Comparison of ENCODE assay signal across 8 mouse cellular contexts in genomic region chr3:116594728-116595602, GRCm38 (mm10). TPM values are rescaled to one million over a fixed set of nuclear protein-coding genes. Genes with fewer than 3 reads are reported as not detected.
DNase-seq lines count a peak whose midpoint lies in the region; ATAC-seq and TF ChIP-seq lines count a peak whose summit lies in the region.

Sass6 (plus strand) TSS chr3:116594982.

- DNase-seq in 416B (ENCODE audit: low read depth), result peak; percentile 96
- DNase-seq in heart, adult 8-10 months (ENCODE audit: low spot score), result peak; percentile 99
- peak; percentile 98 for DNase-seq in kidney, adult 9 months
- peak; percentile 100 for DNase-seq in limb, embryonic 14.5 days (ENCODE audit: low spot score)
- peak; percentile 99 for DNase-seq in midbrain, postnatal 0 days (ENCODE audit: low spot score)
- DNase-seq in spleen, postnatal 14 days (ENCODE audit: low spot score in 2 of 2), result peak; percentile 96 to 97

- peak; percentile 59 for TF ChIP-seq POLR2A in bone marrow, adult 2 months (IDR thresholded peaks at IDR 0.05; ENCODE audit: borderline replicate concordance, control insufficient read depth, low read depth, low read length)
- TF ChIP-seq POLR2A in limb, embryonic 14.5 days (IDR thresholded peaks at IDR 0.05; ENCODE audit: borderline replicate concordance, extremely low read depth, insufficient read depth, insufficient read length), result no peak

- no peaks in the 10 kb centered on the region for H3K9me3 ChIP-seq in embryonic facial prominence, embryonic 15.5 days (replicated peaks)
- no peaks in the 10 kb centered on the region for H3K9me3 ChIP-seq in limb, embryonic 14.5 days (ENCODE audit: control insufficient read depth, low read length)
- H3K9me3 ChIP-seq in midbrain, postnatal 0 days (ENCODE audit: low read length), result no peaks in the 10 kb centered on the region

- peak within 1 kb of the TSS; percentile 90 for H3K4me3 ChIP-seq in bone marrow, adult 2 months (replicated peaks; ENCODE audit: control insufficient read depth, low read depth, low read length)
- H3K4me3 ChIP-seq in embryonic facial prominence, embryonic 15.5 days (replicated peaks), result peak within 1 kb of the TSS; percentile 91
- peak within 1 kb of the TSS; percentile 66 for H3K4me3 ChIP-seq in limb, embryonic 14.5 days (replicated peaks; ENCODE audit: low read length)
- peak within 1 kb of the TSS; percentile 91 for H3K4me3 ChIP-seq in midbrain, postnatal 0 days (ENCODE audit: low read depth, low read length)

- TF ChIP-seq CTCF in bone marrow, adult 2 months (IDR thresholded peaks at IDR 0.05; ENCODE audit: control insufficient read depth, insufficient read depth, low read length), result peak; percentile 0; the same call in 1 of the 2 replicates
- no peak for TF ChIP-seq CTCF in midbrain, postnatal 0 days (IDR thresholded peaks at IDR 0.05)

- H3K27ac ChIP-seq in bone marrow, adult 2 months (ENCODE audit: control insufficient read depth, insufficient read depth, low read depth, low read length, poor library complexity), result peak within 1 kb of the TSS; percentile 78
- H3K27ac ChIP-seq in embryonic facial prominence, embryonic 15.5 days (replicated peaks), result peak within 1 kb of the TSS; percentile 92
- H3K27ac ChIP-seq in limb, embryonic 14.5 days (replicated peaks; ENCODE audit: low read depth, low read length), result peak within 1 kb of the TSS; percentile 79
- H3K27ac ChIP-seq in midbrain, postnatal 0 days (ENCODE audit: low read depth, low read length), result peak within 1 kb of the TSS; percentile 82

- no peaks in the 10 kb centered on the region for H3K4me1 ChIP-seq in bone marrow, adult 2 months (ENCODE audit: control insufficient read depth, insufficient read depth, low read length)
- H3K4me1 ChIP-seq in embryonic facial prominence, embryonic 15.5 days, result peaks cover 10% of the 10 kb centered on the region; the same call in 1 of the 2 replicates
- H3K4me1 ChIP-seq in limb, embryonic 14.5 days (ENCODE audit: control insufficient read depth, insufficient read depth, low read length), result 0 out of 2 replicates have a peak, but pooled peaks cover 2% of the 10 kb centered on the region
- no peaks in the 10 kb centered on the region for H3K4me1 ChIP-seq in midbrain, postnatal 0 days (ENCODE audit: insufficient read depth, low read length)

- peak within 1 kb of the TSS; percentile 71 for H3K4me2 ChIP-seq in embryonic facial prominence, embryonic 15.5 days (replicated peaks)
- H3K4me2 ChIP-seq in limb, embryonic 14.5 days (replicated peaks; ENCODE audit: low read depth, low read length, severe bottlenecking), result peak within 1 kb of the TSS; percentile 82
- peak within 1 kb of the TSS; percentile 84 for H3K4me2 ChIP-seq in midbrain, postnatal 0 days (ENCODE audit: low read depth, low read length, poor library complexity, severe bottlenecking)

- H3K27me3 ChIP-seq in embryonic facial prominence, embryonic 15.5 days, result no peaks in the 10 kb centered on the region
- no peaks in the 10 kb centered on the region for H3K27me3 ChIP-seq in limb, embryonic 14.5 days (ENCODE audit: control insufficient read depth, insufficient read depth, low read length)
- no peaks in the 10 kb centered on the region for H3K27me3 ChIP-seq in midbrain, postnatal 0 days (ENCODE audit: insufficient read depth, low read length)

- peak; percentile 96 for ATAC-seq in embryonic facial prominence, embryonic 15.5 days (ENCODE audit: insufficient number of reproducible peaks, low FRiP score, low TSS enrichment, low read depth)
- peak; percentile 98 for ATAC-seq in limb, embryonic 14.5 days (ENCODE audit: low FRiP score, low read depth)
- ATAC-seq in midbrain, postnatal 0 days (ENCODE audit: low FRiP score), result peak; percentile 98

- peak within 1 kb of the TSS; percentile 78 for H3K9ac ChIP-seq in embryonic facial prominence, embryonic 15.5 days
- H3K9ac ChIP-seq in limb, embryonic 14.5 days (ENCODE audit: low read depth, low read length, severe bottlenecking), result peak within 1 kb of the TSS; percentile 65
- H3K9ac ChIP-seq in midbrain, postnatal 0 days (replicated peaks; ENCODE audit: low read length, poor library complexity, severe bottlenecking), result peak within 1 kb of the TSS; percentile 73

- under 1% methylated on average over 65 of the region's 65 CpGs for WGBS in bone marrow, adult 2 months
- WGBS in embryonic facial prominence, embryonic 15.5 days, result under 1% methylated on average over 63 of the region's 65 CpGs
- 0% methylated on average over 65 of the region's 65 CpGs for WGBS in limb, embryonic 14.5 days
- under 1% methylated on average over 63 of the region's 65 CpGs for WGBS in midbrain, postnatal 0 days

- peaks cover 17% of the 10 kb centered on the region for H3K36me3 ChIP-seq in embryonic facial prominence, embryonic 15.5 days
- peaks cover 19% of the 10 kb centered on the region for H3K36me3 ChIP-seq in limb, embryonic 14.5 days (ENCODE audit: control insufficient read depth, insufficient read depth, low read length)
- H3K36me3 ChIP-seq in midbrain, postnatal 0 days (ENCODE audit: insufficient read depth, low read length), result peaks cover 15% of the 10 kb centered on the region

RNA-seq across cellular contexts. Expression of gene Sass6, which starts in this region (rescaled TPM):
- polyA plus RNA-seq in bone marrow, adult 2 months (2011; ENCODE audit: insufficient read depth, insufficient read length, low replicate concordance, missing spikeins), result 12.7 and 17.9 TPM in 2 replicates
- 15.4 and 20.1 TPM in 2 replicates for polyA plus RNA-seq in embryonic facial prominence, embryonic 15.5 days (2015; fragmentation: Nextera tagmentation; extraction: Ambion mirVana)
- 1 to 10 TPM; 1.7 to 2.3 (median 1.9) TPM for total RNA-seq in heart, adult 8-10 months (2022)
- 8.9 and 11.6 TPM in 2 replicates for polyA plus RNA-seq in limb, embryonic 14.5 days (2012; rRNA removed)
- polyA plus RNA-seq in limb, embryonic 14.5 days (2014; fragmentation: Nextera tagmentation; extraction: Ambion mirVana), result 15.7 and 17.2 TPM in 2 replicates
- total RNA-seq in midbrain, postnatal 0 days (2014; rRNA removed), result 5.3 and 6.6 TPM in 2 replicates
- 7.2 and 9.2 TPM in 2 replicates for polyA plus RNA-seq in midbrain, postnatal 0 days (2015; fragmentation: Nextera tagmentation; extraction: Ambion mirVana)

Comparison
In these comparisons a context has a peak if more than half of its experiments do, and no peak if none do; other contexts are left out.
1. Peak in every context shown above with its lines: DNase-seq, ATAC-seq, H3K4me3 ChIP-seq and H3K27ac ChIP-seq.